Mouse (Mus musculus) monocyte, adult 2 months (primary cell): ENCODE data around the gene Ankrd44.

Source experiments
- DNase-seq, 2 experiments: peaks; one replicate each; pipeline ENCODE4 v3.0.0; 2022; ENCODE audit warnings: low spot score in 2 of 2, low read depth in 1 of 2

The Ankrd44 gene

DNA sequence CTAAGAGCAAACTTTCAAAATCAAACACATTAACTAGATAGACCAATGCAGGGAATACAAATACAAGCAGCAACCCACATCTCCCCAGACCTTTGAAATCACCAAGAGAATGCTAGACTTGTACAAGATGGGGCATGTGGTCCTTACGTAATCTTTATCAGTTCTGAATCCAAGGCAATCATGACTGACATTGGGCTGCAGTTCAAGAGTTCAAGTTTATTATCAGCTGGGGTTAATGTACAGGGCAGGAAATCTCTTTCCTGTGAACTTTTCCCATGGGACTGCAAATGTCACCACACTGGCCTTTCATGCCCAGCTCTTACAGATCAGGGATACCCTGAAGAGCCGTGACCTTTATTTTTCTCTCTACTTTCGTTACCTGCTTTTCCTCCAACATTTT is 154.7 kb downstream of the Ankrd44 start:
- DNase-seq: no peak

- no peak for DNase-seq
Observed at GRCm38 (mm10) chr1:54767221-54767620, 159.0 kb downstream of the Ankrd44 start.

DNA sequence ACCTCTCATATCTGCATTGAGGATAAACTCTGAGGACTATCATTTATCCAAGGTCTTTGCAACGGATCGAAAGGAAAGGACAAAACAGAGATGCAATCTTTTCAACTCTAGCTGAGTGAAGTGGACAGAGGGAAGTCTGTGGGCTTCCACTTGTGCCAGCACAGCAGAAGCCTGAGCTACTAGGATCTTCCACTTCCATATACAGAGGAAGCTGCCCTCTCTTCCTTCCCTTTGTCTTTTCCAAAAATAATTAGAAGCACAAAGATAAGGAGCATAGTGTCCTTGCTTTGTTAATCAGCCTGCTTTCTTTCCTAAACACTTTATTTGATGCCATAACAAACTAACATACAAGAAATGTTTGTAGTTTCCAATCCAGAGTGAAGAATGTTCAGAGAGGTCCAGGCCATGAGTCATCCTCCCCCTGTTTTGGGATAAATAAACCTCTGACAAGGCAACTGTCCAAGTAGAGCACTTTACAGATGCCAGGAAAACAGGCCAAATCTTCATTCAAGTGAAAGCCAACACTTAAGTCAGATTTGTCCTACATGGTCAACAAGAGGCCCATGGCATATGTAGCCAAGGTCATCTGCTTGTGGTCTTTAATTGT is 160.5 kb downstream of the Ankrd44 start:
- DNase-seq: no peak

DNA sequence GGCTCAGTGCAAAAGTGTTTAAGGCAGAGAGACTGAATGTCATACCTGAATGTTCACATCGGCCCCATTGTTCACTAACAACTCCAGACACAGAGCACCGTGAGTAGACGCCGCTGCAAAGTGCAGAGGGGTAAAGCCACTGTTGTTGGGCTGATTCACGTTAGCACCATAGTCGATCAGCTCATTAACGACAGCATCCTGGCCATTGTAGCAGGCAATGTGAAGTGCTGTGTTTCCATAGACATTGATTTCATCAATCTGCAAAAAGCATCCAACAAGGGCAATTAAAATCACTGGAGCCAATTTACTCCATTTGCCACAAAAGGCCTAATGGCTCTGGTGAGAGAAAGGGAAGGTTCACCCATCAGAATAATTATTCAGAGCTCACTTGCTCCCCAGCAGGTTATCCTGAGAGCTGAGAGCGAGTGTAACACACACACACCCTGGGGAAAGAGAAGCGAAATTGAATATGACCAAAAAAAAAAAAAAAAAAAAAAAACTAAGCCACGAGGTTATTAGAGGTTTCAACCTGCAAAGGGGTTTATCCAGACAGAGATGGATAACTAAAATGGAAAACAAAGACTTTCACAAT is 163.9 kb downstream of the Ankrd44 start:
- no peak for DNase-seq

DNA sequence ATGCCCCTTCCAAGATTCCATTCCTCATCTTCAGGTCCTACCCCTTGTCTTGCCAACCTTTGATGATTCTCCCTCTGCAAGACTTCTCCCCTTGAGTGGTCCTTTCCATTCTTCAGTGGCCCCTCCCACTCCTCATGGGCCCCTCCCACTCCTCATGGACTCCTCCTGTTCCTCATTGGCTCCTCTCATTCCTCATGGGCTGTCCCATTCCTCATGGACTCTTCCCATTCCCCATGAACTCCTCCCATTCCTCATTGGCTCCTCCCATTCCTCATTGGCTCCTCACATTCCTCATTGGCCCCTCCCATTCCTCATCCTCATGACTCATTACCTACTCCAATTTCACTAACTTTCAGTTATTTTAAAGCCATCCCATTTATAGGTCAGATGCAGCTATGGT is 166.3 kb downstream of the Ankrd44 start:
- no peak for DNase-seq

GRCm38 (mm10) chr1:54757291-54757690 is 168.9 kb downstream of the Ankrd44 start:
- DNase-seq: no peak

- no peak for DNase-seq
Observed at GRCm38 (mm10) chr1:54755690-54756365, 170.4 kb downstream of the Ankrd44 start.

DNA sequence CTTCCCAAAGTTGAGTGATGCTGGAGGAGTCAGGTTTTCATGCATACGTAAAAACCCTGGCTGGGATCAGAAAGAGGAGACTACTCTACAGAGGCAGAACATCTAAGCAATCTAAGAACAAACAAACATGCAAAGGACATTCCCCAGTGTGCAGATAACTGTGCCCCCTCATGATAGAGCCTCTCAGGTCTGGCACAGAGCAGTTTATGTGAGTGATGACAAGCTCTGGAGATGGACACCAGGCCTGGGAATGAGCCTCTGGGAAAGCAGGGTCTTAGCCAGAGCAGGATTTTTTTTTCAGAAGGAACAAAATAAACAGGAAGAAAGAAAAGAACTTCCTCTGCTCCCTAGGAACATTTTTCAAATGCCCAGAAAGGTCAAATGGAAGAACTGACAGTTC is 176.2 kb downstream of the Ankrd44 start:
- no peak for DNase-seq

GRCm38 (mm10) chr1:54749516-54749915 is 176.7 kb downstream of the Ankrd44 start:
- no peak for DNase-seq

DNA sequence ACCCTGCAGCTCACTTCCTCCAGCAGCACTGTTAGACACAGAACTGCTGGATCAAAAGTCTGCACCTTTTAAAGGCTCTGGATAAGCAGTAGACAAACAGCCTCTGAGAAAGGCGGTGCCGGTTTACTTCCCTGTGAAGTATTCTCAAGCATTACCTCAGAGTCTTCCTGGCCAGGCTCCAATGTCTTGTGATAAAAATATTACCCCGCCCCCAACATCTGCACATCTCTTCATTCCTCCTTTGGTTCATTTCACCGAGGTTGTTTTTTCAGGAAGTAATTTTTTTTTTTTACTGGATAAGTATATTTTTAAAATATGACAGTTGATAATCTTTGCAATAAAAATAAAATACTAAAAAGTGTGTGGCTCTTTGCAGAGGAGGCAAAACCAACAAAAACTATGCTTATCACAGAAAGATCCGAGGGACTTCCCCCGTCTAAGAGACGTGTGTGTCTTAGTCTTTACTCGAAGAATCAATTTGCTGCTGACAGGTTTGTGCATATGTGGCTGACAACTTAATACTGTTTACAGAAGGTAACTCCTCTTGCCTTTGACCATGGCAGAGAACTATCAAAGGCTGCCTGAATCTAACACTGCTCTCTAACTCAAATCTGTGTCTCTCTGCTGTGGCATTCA is 178.3 kb downstream of the Ankrd44 start:
- DNase-seq: no peak

- DNase-seq: no peak
Observed at GRCm38 (mm10) chr1:54745666-54746065, 180.5 kb downstream of the Ankrd44 start.

GRCm38 (mm10) chr1:54744171-54744570 is 182.0 kb downstream of the Ankrd44 start:
- no peak for DNase-seq

GRCm38 (mm10) chr1:54743072-54743471 is 183.1 kb downstream of the Ankrd44 start:
- DNase-seq: no peak

GRCm38 (mm10) chr1:54740936-54741335 is 185.3 kb downstream of the Ankrd44 start:
- DNase-seq: no peak

GRCm38 (mm10) chr1:54737472-54737871 is 188.7 kb downstream of the Ankrd44 start:
- DNase-seq: no peak

GRCm38 (mm10) chr1:54734917-54735664 is 191.1 kb downstream of the Ankrd44 start:
- DNase-seq: no peak

GRCm38 (mm10) chr1:54729316-54729715 is 196.9 kb downstream of the Ankrd44 start:
- DNase-seq: no peak

- no peak for DNase-seq
Observed at GRCm38 (mm10) chr1:54726555-54726954, 199.6 kb downstream of the Ankrd44 start.

DNA sequence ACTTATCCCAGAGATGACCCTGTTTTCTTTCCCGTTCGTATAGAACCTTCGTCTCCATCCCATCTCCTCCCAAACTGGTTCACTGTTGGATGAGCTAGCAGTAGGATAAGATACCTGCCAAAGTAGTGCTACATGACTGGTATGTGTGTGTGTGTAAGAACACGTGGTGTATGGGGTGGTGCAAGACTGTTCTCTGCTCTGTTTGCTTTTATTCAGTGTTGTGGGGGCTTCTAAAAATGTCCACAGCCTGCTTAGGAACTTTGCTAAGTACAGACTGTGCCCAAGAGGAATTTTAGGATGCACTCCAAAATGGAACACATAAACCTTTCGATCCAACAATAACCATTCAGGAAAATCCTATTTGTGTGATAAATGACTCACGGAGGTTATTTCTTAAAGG is 209.3 kb downstream of the Ankrd44 start:
- no peak for DNase-seq

DNA sequence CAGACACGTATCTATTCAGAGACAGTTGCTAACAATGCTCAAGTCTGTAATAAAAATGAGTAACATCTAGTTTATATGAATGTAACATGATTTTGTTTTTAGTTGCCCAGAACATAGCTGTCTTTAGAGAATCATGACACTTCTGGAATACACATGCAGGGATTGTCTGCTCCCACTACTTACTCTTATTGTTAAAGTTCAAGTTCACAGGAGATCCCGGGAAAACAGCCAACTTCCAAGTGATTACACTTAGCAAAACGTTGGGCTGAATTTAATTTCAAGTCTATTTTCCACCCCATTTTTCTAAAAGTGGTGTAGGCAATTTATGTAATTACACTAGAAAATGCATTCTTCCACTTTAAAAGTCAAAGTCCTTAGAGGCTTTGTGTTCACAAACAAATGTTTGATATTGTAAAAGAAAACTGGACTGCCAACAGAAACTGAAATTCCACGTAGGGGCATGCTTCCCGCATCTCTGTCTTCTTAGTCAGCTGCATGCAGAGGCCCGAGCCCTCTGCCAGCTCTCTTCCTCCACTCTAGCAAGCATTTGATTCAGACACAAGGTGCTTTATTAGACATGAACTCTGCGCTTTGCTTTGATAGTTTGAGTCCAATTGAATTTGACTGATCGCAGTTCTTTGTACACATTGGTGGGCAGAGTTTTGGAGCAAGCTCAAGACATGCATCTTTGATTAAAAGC is 211.0 kb downstream of the Ankrd44 start:
- DNase-seq: no peak
